Mouse (Mus musculus) neural tube, embryonic 10.5 days (tissue): ENCODE measurements around the gene Tmem243.
"Not testable (repeated sequence)": the region's sequence is repeated elsewhere in the genome, so short reads cannot be mapped to it uniquely, and the experiment has no call there.

Experiments used
- DNase-seq: peaks from one replicate; pipeline ENCODE4 v3.0.0-alpha.2; 2017; ENCODE audit warnings: low spot score; ENCODE audit errors: extremely low spot score

Gene Tmem243

DNA sequence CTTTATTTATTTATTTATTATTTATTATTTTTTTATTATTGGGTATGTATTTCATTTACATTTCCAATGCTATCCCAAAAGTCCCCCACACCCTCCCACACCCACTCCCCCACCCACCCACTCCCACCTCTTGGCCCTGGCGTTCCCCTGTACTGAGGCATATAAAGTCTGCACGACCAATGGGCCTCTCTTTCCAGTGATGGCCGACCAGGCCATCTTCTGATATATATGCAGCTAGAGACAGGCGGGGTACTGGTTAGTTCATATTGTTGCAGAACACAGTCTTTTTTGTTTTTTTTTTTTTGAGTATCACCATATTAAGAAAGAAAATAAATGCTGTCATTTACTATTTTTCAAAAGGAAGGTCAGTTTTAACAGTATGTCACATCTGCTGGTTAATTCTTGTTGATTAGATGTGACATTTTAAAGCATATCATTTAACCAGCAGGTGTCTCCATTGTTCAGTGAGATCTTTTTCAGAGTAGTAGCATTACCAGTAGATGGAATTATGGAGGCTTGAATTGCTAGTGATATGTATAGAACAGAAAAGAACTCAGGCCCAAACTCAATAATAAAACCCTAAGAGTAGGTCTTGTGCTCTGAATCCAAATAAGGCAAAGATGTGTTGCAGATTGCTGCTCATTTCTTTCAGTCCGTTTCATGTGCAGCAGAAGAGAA is 69.0 kb downstream of the Tmem243 start:
- not testable (repeated sequence) for DNase-seq

GRCm38 (mm10) chr5:9173295-9173694 is 72.8 kb downstream of the Tmem243 start:
- DNase-seq, result no peak

DNA sequence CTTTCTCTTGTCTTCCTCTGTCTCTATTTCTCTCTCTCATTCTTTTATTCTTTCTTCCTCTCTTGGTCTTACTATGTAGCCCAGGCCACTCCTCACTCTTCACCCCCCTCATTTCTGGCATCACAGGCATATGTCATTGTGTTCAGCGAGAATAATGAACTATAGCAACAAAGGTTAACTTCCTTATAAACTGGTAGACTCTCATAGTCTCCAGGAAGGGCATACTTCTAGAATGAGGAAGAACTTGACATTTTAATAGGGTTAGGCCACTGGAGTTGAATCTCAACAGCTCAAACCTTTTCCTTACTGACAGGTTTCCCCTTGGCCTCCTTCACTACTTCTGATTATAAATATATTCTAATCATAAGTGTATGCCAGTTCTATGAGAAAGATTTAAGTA is 86.0 kb downstream of the Tmem243 start:
- no peak for DNase-seq
